Mouse (Mus musculus) urinary bladder, postnatal 25 days (tissue): ENCODE results near the gene Stt3b.

Source experiments
- DNase-seq: peaks from one replicate; pipeline ENCODE4 v3.0.0; 2022; ENCODE audit warnings: low spot score

Gene Stt3b

GRCm38 (mm10) chr9:115310346-115311222, at the start of gene Stt3b:
Gene Stt3b (minus strand): TSS chr9:115310421.
- DNase-seq = peak; percentile 100

- DNase-seq = no peak
Observed at GRCm38 (mm10) chr9:115358421-115358820, 48.2 kb upstream of the Stt3b start.

DNA sequence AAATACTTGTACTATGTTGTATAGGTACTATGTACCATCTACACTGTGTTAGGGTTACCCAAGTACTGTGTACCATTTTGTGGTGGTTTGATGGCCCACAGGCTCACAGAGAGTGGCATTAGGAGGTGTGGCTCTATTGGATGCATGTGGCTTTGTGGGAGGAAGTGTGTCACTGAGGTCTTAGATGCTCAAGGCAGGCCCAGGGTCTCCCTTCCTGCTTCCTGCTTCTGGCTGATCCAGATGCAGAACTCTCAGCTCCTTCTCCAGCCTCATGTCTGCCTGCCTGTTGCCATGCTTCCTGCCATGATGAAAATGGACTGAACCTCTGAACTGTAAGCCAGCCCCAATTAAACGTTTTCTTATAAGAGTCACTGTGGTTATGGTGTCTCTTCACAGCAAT, 47.8 kb upstream of the Stt3b start:
- DNase-seq = no peak

- DNase-seq = peak; percentile 56
Observed at GRCm38 (mm10) chr9:115356731-115357458, 46.7 kb upstream of the Stt3b start.

DNA sequence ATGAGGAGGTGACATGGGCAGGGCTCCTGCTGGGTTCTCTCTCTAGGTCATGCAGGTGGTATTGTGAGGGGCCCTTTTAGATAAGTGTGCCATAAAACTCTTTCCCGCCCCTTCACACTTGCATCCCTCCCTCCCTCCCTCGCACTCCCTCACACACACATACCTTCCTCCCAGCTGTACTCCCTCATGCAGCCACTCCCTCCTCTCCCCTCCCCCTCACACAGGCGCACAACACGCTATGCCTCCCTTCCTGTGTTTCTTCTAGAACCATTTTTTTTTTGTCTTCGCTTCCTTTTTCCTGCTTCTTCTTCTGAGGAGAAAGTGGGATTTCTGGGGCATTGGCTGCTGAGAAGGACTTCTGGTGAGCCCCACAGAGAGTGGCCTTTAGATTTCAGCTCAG, 45.8 kb upstream of the Stt3b start:
- no peak for DNase-seq

GRCm38 (mm10) chr9:115349741-115350512, 39.7 kb upstream of the Stt3b start:
- DNase-seq = no peak

GRCm38 (mm10) chr9:115349106-115349505, 38.9 kb upstream of the Stt3b start:
- DNase-seq = no peak

DNA sequence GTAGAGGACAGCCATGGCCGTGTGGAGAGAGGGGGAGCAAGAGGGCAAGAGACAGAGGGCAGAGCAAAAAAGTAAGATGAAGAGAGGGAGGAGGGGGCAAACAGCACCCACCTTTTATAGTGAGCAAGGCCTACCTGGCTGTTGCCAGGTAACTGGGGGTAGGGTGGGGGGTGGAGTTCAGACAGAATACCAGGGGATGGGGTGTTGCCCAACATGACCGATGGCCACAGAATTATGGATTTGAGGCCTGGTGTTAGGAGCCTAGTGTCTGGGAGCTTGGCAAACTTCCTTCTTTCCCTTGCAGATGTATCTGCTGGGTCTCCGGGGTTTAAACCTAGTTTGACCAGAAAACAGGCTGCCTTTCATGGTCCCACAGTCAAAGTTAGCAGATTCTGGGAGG, 34.7 kb upstream of the Stt3b start:
- no peak for DNase-seq

- DNase-seq = no peak
Observed at GRCm38 (mm10) chr9:115341576-115341975, 31.4 kb upstream of the Stt3b start.

GRCm38 (mm10) chr9:115340212-115340815, 30.1 kb upstream of the Stt3b start:
- DNase-seq = no peak

DNA sequence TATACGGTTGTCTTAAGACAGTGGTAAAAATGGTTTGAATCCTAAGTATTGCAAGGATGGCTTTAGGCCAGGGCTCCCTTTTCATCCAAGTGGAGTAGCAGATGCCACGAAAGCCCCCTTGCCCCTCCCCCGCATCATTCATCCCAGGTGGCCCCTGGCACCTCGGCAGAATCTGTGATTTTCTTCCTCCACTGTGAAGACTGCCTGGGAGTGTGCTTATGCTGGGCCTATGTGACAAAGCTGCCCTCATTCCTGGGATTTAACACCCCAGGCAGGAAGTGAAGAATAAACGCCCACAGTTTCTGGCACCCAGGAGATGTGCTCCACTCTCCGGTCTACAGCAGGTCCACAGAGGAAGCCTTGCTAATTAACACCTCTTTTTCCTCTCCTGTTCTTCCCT, 28.6 kb upstream of the Stt3b start:
- DNase-seq = no peak

- no peak for DNase-seq
Observed at GRCm38 (mm10) chr9:115333016-115333415, 22.8 kb upstream of the Stt3b start.

GRCm38 (mm10) chr9:115332339-115332738, 22.1 kb upstream of the Stt3b start:
- DNase-seq = no peak

DNA sequence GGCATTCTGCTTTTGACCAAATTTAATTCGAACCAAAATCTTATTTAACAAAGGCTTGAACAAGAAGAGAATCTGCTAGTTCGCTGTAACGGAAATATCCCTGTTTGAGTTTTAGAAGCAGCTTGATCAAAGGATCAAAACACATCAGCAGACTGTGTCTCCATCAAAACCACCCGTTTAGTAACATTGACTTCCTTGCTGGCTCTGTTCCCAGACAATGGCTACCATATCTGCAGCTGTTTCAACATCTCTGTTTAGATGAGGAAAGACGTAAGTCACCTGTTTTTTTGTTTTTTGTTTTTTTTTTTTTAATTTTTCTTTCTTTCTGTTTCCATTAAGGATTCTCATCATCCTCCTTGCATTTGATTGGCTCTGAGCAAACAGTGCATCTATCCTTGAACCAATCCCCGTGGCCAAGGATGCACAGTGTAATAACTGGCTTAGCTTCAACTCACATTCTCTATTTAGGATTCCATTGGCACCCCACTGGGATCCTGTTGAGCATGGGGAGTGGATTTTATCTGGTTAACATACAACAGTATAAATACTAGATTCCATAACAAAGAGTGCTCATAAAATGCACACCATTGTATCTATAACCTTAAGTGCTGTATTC, 20.7 kb upstream of the Stt3b start:
- DNase-seq = no peak

DNA sequence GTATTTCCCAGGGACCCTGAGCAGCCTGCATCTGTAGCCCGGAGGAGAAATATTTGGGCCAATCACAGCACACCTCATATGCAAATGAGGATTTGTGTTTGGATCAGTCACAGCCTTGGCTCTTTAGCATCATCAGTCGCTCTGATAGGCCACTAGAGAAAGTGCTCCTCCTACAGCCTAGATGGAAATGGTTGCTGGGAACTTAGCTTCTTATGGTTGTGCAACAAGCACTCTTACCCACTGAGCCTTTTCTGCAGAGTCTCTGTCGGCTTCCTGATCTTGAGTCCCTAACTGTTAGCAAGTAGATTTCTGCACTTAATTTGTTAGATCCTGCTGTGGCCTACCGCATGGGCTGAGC, 16.3 kb upstream of the Stt3b start:
- no peak for DNase-seq

DNA sequence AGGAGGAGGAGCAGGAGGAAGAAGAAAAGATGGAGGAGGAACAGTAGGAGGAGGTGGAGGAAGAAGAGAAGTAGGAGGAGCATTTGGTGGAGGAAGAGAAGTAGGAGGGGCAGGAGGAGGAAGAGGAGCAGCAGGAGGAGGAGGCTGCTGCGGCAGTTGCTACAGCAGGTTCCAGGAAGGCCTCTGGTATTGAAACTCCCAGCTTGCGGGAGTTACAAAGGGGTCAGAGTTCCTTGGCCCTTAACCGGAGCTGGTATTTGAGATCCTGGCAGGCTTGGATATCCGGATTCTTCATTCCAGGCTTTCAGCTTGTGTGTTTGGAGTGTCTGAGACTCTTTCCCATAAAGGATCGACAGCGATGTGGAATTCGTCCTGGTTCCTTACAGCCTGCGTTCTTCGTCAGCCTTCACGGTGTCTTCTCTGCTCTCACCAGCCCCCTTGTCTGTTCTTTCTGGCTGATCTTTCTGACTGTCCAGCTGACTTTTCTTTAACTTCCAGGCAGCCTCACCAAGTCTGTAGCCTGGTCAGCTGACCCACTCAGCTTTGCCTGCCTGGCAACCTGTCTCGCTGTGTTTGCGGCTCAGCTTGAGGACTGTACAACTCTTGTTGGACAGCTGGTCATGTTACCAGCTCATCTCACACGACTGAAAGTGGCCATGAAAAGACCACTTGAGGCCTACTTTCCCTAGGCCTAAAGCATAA, 15.8 kb upstream of the Stt3b start:
- DNase-seq = no peak

- DNase-seq = no peak
Observed at GRCm38 (mm10) chr9:115323572-115323971, 13.4 kb upstream of the Stt3b start.

- no peak for DNase-seq
Observed at GRCm38 (mm10) chr9:115322385-115322784, 12.2 kb upstream of the Stt3b start.

DNA sequence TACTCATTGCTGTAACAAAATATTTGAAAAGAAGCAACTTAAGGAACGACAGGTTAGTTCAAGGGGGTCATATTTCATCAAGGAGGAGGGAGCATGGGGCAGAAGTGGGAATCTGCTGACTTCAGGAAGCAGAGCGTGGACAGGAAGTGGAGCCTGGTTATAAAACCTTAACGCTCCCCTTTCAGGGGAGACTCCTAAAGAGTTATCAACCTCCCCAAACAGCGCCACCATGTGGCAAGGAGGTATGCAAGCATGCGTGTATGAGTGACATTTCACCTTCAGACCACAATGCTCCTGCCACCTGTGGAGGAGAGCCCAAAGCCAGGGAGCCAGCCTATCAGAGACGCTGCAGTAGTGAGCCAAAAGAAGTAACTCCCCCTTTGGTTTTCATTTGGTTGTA, 10.8 kb upstream of the Stt3b start:
- no peak for DNase-seq

DNA sequence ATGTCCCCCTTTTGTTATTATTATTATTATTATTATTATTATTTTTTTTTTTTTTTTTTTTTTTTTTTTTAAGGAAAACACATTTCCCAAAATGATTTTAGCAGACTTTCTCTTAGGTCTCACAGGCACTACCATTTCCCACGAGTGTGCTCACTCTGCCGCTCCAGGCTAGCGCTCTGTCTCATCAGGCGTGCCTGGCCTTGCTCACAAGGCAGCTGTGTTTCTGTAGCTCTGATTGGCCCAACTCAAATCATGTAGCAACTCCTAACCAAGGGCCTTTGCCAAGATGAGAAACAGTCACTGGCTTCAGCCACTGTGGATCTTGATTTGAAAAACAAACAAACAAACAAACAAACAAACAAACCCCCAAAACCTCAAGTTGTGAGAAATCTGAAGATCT, 9.9 kb upstream of the Stt3b start:
- DNase-seq = no peak
